Mouse (Mus musculus) ovary, postnatal 14 days (tissue): ENCODE results near the gene Rftn1.
"Not testable (repeated sequence)": the region's sequence is repeated elsewhere in the genome, so short reads cannot be mapped to it uniquely, and the experiment has no call there.

Experiments used
- DNase-seq: peaks from one replicate; pipeline ENCODE4 v3.0.0; 2022; ENCODE audit warnings: low spot score

Gene Rftn1

GRCm38 (mm10) chr17:50190131-50191015, at the start of gene Rftn1:
Rftn1 (minus strand) TSS chr17:50190674.
- DNase-seq, result peak; percentile 27

GRCm38 (mm10) chr17:50237818-50238610, 47.5 kb upstream of the Rftn1 start:
- no peak for DNase-seq

- DNase-seq, result peak; percentile 86
These were observed 46.9 kb upstream of the Rftn1 start for GRCm38 (mm10) chr17:50237436-50237709.

GRCm38 (mm10) chr17:50236702-50237435, 46.4 kb upstream of the Rftn1 start:
- no peak for DNase-seq

- DNase-seq, result no peak
These were observed 45.6 kb upstream of the Rftn1 start for GRCm38 (mm10) chr17:50235943-50236701.

- DNase-seq, result no peak
These were observed 43.5 kb upstream of the Rftn1 start for GRCm38 (mm10) chr17:50233956-50234355.

- DNase-seq, result no peak
These were observed 42.3 kb upstream of the Rftn1 start for GRCm38 (mm10) chr17:50232821-50233220.

- DNase-seq, result no peak
These were observed 40.7 kb upstream of the Rftn1 start for GRCm38 (mm10) chr17:50231206-50231605.

GRCm38 (mm10) chr17:50229534-50229933, 39.1 kb upstream of the Rftn1 start:
- DNase-seq, result no peak

GRCm38 (mm10) chr17:50227366-50227765, 36.9 kb upstream of the Rftn1 start:
- no peak for DNase-seq

- DNase-seq, result no peak
These were observed 34.2 kb upstream of the Rftn1 start for GRCm38 (mm10) chr17:50224718-50225117.

GRCm38 (mm10) chr17:50217978-50218377, 27.5 kb upstream of the Rftn1 start:
- DNase-seq, result no peak

- no peak for DNase-seq
These were observed 24.6 kb upstream of the Rftn1 start for GRCm38 (mm10) chr17:50215104-50215503.

GRCm38 (mm10) chr17:50213117-50213516, 22.6 kb upstream of the Rftn1 start:
- DNase-seq, result no peak

GRCm38 (mm10) chr17:50211816-50212215, 21.3 kb upstream of the Rftn1 start:
- no peak for DNase-seq

GRCm38 (mm10) chr17:50209831-50210230, 19.4 kb upstream of the Rftn1 start:
- DNase-seq, result no peak

- no peak for DNase-seq
These were observed 17.9 kb upstream of the Rftn1 start for GRCm38 (mm10) chr17:50208137-50209045.

- DNase-seq, result not testable (repeated sequence)
These were observed 15.8 kb upstream of the Rftn1 start for GRCm38 (mm10) chr17:50206262-50206661.

GRCm38 (mm10) chr17:50205840-50206239, 15.4 kb upstream of the Rftn1 start:
- DNase-seq, result not testable (repeated sequence)

GRCm38 (mm10) chr17:50205152-50205782, 14.8 kb upstream of the Rftn1 start:
- no peak for DNase-seq
